Mouse (Mus musculus) E14TG2a.4 (cell line): ENCODE results near the gene Chit1.

Experiments
- H3K27me3 ChIP-seq: 2 replicates; pipeline ENCODE4 v1.6.1; 2014; ENCODE audit warnings: low read length, control low read depth; ENCODE audit not compliant: insufficient read depth
- H3K36me3 ChIP-seq: 2 replicates; pipeline ENCODE4 v1.6.1; 2014; ENCODE audit warnings: low read length, control low read depth; ENCODE audit not compliant: insufficient read depth
- H3K4me1 ChIP-seq: replicated peaks from 2 replicates; pipeline ENCODE4 v1.6.1; 2014; ENCODE audit warnings: low read depth, low read length, control low read depth
- H3K4me3 ChIP-seq: replicated peaks from 2 replicates; pipeline ENCODE4 v1.5.1; 2014; ENCODE audit warnings: mild to moderate bottlenecking, low read length
- H3K9me3 ChIP-seq: 2 replicates; pipeline ENCODE4 v1.6.1; 2014; ENCODE audit warnings: low read length, control low read depth
- CTCF ChIP-seq: conservative IDR thresholded peaks from 2 replicates; pipeline ENCODE4 v1.5.1; 2014; ENCODE audit warnings: low read length
- NANOG ChIP-seq: IDR thresholded peaks from 2 replicates; pipeline ENCODE4 v1.6.1; 2014; ENCODE audit warnings: borderline replicate concordance, low read length, mixed read lengths
- POU5F1 ChIP-seq: IDR thresholded peaks from 2 replicates; pipeline ENCODE4 v1.6.1; 2014; ENCODE audit warnings: low read length, borderline replicate concordance

Gene Chit1

GRCm38 (mm10) chr1:134067143-134067619, 43.9 kb upstream of the Chit1 start:
- TF ChIP-seq POU5F1, result no peak
- no peak for TF ChIP-seq CTCF
- H3K36me3 ChIP-seq, result no peaks in the 10 kb centered on the region
- no peaks in the 10 kb centered on the region for H3K9me3 ChIP-seq
- H3K4me3 ChIP-seq, result no peak overlapping the region
- H3K4me1 ChIP-seq, result peaks cover 65% of the 10 kb centered on the region
- peaks cover 34% of the 10 kb centered on the region for H3K27me3 ChIP-seq

GRCm38 (mm10) chr1:134070099-134070669, 40.9 kb upstream of the Chit1 start:
- Histone ChIP-seq H3K4me1 (peaks cover 35% of the 10 kb centered on the region), H3K36me3 (peaks cover 12% of the 10 kb centered on the region), H3K4me3 (peak overlapping the region; percentile 11; the same call in 1 of the 2 replicates), H3K9me3 (no peaks in the 10 kb centered on the region), H3K27me3 (peaks cover 32% of the 10 kb centered on the region)
- TF ChIP-seq NANOG (no peak), CTCF (no peak), POU5F1 (no peak)

GRCm38 (mm10) chr1:134071411-134072018, 39.5 kb upstream of the Chit1 start:
- peaks cover 32% of the 10 kb centered on the region for H3K27me3 ChIP-seq
- H3K36me3 ChIP-seq, result peaks cover 26% of the 10 kb centered on the region
- TF ChIP-seq POU5F1, result no peak
- no peak for TF ChIP-seq CTCF
- no peak for TF ChIP-seq NANOG
- H3K4me3 ChIP-seq, result no peak overlapping the region
- H3K9me3 ChIP-seq, result no peaks in the 10 kb centered on the region
- peaks cover 42% of the 10 kb centered on the region for H3K4me1 ChIP-seq

GRCm38 (mm10) chr1:134073061-134073564, 37.9 kb upstream of the Chit1 start:
- Histone ChIP-seq H3K9me3 (no peaks in the 10 kb centered on the region), H3K4me3 (no peak overlapping the region), H3K4me1 (peaks cover 49% of the 10 kb centered on the region), H3K36me3 (peaks cover 41% of the 10 kb centered on the region), H3K27me3 (peaks cover 28% of the 10 kb centered on the region)
- TF ChIP-seq POU5F1 (no peak), NANOG (no peak)

GRCm38 (mm10) chr1:134073658-134074057, 37.4 kb upstream of the Chit1 start:
- Histone ChIP-seq H3K27me3 (peaks cover 31% of the 10 kb centered on the region), H3K9me3 (no peaks in the 10 kb centered on the region), H3K36me3 (peaks cover 42% of the 10 kb centered on the region), H3K4me3 (no peak overlapping the region), H3K4me1 (peaks cover 53% of the 10 kb centered on the region)
- TF ChIP-seq CTCF (no peak), NANOG (no peak), POU5F1 (no peak)

- Histone ChIP-seq H3K9me3 (no peaks in the 10 kb centered on the region), H3K4me1 (peaks cover 53% of the 10 kb centered on the region), H3K36me3 (peaks cover 42% of the 10 kb centered on the region), H3K4me3 (no peak overlapping the region), H3K27me3 (peaks cover 31% of the 10 kb centered on the region)
- TF ChIP-seq CTCF, result no peak
- TF ChIP-seq POU5F1, result no peak
- TF ChIP-seq NANOG, result no peak
These were observed 36.9 kb upstream of the Chit1 start for GRCm38 (mm10) chr1:134074184-134074583.

GRCm38 (mm10) chr1:134074606-134075005, 36.4 kb upstream of the Chit1 start:
- Histone ChIP-seq H3K9me3 (no peaks in the 10 kb centered on the region), H3K4me3 (no peak overlapping the region), H3K36me3 (peaks cover 42% of the 10 kb centered on the region), H3K4me1 (peaks cover 56% of the 10 kb centered on the region), H3K27me3 (peaks cover 30% of the 10 kb centered on the region)
- TF ChIP-seq POU5F1 (no peak), NANOG (no peak), CTCF (no peak)

- H3K27me3 ChIP-seq, result peaks cover 27% of the 10 kb centered on the region
- H3K4me3 ChIP-seq, result no peak overlapping the region; the same call in 1 of the 2 replicates
- H3K4me1 ChIP-seq, result peaks cover 57% of the 10 kb centered on the region
- H3K9me3 ChIP-seq, result no peaks in the 10 kb centered on the region
- peaks cover 42% of the 10 kb centered on the region for H3K36me3 ChIP-seq
- no peak for TF ChIP-seq POU5F1
- no peak for TF ChIP-seq CTCF
- no peak for TF ChIP-seq NANOG
These were observed 35.5 kb upstream of the Chit1 start for GRCm38 (mm10) chr1:134075532-134075931.
